Mouse (Mus musculus): ENCODE results near the gene Mapkap1. TPM values are rescaled to one million over a fixed set of nuclear protein-coding genes. Genes with fewer than 3 reads are reported as not detected.
"Not testable (repeated sequence)": the region's sequence is repeated elsewhere in the genome, so short reads cannot be mapped to it uniquely, and the experiment has no call there.

Gene Mapkap1
- total RNA-seq, 2 experiments from 2014 or later, result 66.5 to 71.5 TPM

- no peak for DNase-seq (ENCODE audit: extremely low spot score in 1 of 2, low spot score in 1 of 2)
These were observed 25.3 kb downstream of the Mapkap1 start for GRCm38 (mm10) chr2:34431701-34432372.

DNA sequence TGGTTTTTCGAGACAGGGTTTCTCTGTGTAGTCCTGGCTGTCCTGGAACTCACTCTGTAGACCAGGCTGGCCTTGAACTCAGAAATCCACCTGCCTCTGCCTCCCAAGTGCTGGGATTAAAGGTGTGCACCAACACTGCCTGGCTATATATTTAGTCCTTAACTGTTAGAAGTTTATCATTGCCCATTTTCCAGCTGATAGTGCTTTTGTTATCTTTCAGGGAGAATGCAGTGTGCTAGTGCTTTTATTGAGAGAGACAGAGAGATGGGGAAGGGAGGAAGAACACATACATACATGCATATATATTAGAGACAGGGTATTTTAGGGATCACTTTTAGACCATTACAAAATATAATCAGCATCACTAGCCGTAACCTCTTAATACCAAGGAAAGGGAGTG, 26.3 kb downstream of the Mapkap1 start:
- not testable (repeated sequence) for DNase-seq (ENCODE audit: extremely low spot score in 1 of 2, low spot score in 1 of 2)

DNA sequence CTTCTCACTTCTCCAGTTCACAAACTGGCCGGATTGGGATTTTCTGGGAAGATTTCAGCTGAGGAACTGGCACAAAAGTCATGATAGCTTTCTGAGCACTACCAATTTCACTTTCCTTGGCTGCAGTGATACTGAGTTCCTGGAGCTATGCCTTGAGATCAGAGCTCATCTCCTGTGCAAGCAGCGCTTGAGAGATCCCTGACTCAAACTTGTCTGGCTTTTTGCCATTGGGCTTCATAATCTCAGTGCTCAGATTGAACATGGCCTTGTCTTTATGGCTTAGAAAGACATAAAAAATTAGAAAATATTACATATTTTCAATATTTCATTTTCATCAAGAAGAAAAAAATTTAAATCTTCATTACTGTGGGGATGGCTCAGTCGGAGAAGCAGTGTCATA, 29.8 kb downstream of the Mapkap1 start:
- DNase-seq (ENCODE audit: extremely low spot score in 1 of 2, low spot score in 1 of 2), result no peak

GRCm38 (mm10) chr2:34448756-34449155, 42.2 kb downstream of the Mapkap1 start:
- DNase-seq (ENCODE audit: extremely low spot score in 1 of 2, low spot score in 1 of 2), result no peak

GRCm38 (mm10) chr2:34462490-34462889, 55.9 kb downstream of the Mapkap1 start:
- no peak for DNase-seq (ENCODE audit: extremely low spot score in 1 of 2, low spot score in 1 of 2)

DNA sequence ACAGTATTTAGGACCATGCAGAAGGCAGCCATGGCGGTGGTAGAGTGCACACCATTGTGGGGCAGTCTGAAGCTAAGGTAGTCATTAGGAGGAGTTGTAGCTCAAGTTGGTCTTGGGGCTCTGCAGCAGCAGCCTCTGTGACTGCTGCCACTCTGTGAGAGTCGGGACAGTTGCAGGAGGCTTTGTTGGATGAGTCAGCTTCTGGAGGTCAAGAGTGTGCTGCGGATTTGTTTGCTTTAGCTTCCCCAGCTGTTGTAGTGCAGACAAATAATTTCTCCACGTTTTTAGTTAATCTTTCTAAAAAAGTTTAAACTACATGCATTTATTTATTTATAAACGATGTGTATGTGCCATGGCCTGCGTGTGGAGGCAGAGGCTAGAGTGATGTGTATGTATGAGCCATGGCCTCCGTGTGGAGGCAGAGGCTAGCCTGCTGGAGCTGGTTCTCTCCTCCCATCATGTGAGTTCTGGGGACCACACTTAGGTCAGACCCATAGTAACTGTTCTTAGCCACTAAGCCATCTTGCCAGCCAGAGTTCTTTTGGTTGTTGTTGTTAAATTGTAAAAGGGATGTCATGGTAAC, 62.1 kb downstream of the Mapkap1 start:
- no peak for DNase-seq (ENCODE audit: extremely low spot score in 1 of 2, low spot score in 1 of 2)

DNA sequence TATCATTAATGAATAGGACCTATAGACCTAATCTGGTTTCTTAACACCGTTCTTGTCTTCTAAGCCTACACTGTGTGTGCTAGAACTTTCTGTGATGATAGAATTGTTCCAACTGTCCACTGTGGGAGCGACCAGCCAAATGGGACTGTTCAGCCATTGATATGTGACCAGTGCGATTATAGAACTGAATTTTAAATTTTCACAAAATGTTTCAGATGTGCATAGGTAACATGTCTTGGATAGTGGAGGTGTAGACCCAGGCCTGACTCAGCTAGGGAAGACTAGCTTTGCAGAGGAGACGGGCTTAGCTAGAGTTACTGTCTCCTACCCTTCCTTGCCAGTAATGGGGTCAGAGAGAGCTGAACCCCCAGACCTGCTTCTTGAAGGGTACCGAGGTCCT, 62.8 kb downstream of the Mapkap1 start:
- no peak for DNase-seq (ENCODE audit: extremely low spot score in 1 of 2, low spot score in 1 of 2)

DNA sequence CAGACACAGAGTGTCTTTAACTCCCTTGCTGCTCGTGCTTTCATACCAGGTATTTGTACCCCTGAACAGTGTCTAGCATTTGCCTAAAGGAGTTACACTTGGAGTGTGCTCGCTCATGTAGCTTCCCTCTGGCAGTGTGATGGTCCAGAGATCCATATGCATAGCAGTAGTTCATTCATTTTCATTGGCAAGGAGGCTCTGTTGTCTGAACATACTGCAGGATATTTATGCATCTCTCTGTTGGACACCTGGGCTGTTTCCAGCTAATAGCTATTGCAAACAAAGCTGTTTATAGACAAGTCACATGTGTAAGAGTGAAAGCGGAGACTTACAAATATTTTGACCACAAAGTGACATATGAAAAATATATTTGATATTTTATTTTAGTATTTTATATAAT, 67.2 kb downstream of the Mapkap1 start:
- DNase-seq (ENCODE audit: extremely low spot score in 1 of 2, low spot score in 1 of 2), result no peak

DNA sequence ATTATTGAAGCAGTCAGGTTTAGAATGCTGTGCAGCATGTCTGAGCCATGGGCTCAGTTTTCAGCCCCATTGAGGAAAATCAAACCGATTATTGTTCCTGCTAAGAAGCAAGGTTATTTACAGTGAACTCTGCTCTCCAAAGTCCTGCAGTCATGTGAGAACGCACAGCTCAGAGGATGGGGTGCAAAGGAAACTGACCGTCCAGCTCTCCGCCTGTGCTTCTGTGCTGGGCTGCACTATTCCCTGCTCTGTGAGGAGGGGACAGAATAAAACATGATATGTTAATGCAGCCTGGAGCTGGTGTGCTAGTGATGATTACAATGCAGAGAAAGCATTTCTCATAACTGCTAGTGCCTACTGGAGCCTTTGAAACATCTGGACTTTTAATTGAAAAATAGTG, 74.8 kb downstream of the Mapkap1 start:
- no peak for DNase-seq (ENCODE audit: extremely low spot score in 1 of 2, low spot score in 1 of 2)

DNA sequence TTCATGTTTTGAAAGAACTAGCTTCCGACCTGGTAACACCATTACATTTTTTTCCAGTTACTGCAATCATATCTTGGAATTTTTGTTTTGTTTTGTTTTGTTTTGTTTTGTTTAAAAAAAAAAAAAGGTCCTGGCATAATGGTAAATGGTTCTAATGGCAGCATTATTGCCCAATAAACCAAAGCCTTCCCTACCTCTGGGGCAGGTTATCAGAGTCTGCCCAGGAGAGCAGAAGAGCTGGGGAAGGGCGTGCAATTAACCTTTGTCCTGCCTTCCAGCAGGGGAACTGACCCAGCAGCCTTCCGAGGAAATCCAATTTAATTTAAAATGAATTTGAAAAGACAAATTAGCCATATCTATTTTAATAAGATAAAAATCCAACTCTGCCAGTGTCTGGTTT, 75.5 kb downstream of the Mapkap1 start:
- no peak for DNase-seq (ENCODE audit: extremely low spot score in 1 of 2, low spot score in 1 of 2)

GRCm38 (mm10) chr2:34482531-34482930, 76.0 kb downstream of the Mapkap1 start:
- no peak for DNase-seq (ENCODE audit: extremely low spot score in 1 of 2, low spot score in 1 of 2)

- no peak for DNase-seq (ENCODE audit: extremely low spot score in 1 of 2, low spot score in 1 of 2)
These were observed 80.7 kb downstream of the Mapkap1 start for GRCm38 (mm10) chr2:34487281-34487680.

DNA sequence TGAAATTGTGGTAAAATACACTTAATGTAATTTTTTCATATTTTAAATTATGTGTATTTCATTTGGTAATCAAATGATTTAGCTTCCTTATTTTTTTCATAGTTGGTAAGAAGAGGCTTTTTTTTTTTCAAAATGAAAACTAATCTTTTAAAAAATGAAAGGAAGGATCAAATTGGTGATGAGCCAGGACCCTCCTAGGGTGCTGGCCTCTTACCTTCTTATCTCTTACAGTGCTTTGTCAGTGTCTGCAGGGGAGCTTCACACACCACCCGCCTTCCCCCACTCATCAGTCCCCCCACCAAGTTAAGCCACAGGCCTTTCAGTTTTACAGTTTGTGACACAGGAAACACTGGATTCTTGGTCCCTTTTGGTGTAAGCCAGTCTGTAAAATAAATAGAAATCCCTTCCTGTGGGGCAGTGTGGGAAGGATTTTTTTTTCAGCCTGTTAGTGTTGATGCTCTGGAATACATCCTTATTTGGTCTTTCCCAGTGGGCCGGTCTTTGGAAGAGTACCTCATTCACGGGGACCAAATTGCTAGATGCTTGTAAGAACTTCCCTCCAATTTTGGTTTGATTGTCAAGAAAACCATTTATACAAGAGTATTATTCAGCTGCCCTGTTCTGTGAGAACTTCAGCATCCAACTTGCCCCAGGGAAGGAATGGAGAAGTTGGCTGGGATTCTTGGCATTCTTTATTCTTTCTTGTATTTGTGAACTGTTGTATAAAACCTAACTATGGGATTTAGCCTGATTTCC, 97.6 kb downstream of the Mapkap1 start:
- no peak for DNase-seq (ENCODE audit: extremely low spot score in 1 of 2, low spot score in 1 of 2)

DNA sequence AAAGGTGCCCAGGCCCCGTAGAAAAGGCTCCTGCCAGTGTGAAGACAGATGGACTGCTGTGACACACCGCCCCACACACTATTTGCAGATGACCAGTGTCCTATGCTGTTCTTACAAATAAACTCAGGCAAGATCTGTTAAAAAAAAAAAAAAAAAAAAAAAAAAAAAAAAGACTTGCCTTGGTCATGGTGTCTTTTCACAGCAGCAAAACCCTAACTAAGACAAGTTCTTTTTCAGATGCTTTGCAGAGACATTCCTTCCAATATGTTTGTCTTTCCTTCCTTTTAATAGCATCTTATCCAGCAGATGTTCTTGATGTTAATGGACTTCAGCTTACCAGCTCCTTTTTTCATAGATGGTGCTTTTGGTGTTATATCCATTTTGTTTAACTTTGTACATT, 99.6 kb downstream of the Mapkap1 start:
- DNase-seq (ENCODE audit: extremely low spot score in 1 of 2, low spot score in 1 of 2), result not testable (repeated sequence)

- no peak for DNase-seq (ENCODE audit: extremely low spot score in 1 of 2, low spot score in 1 of 2)
These were observed 103.3 kb downstream of the Mapkap1 start for GRCm38 (mm10) chr2:34509856-34510255.

- no peak for DNase-seq (ENCODE audit: extremely low spot score in 1 of 2, low spot score in 1 of 2)
These were observed 108.7 kb downstream of the Mapkap1 start for GRCm38 (mm10) chr2:34515263-34515662.

DNA sequence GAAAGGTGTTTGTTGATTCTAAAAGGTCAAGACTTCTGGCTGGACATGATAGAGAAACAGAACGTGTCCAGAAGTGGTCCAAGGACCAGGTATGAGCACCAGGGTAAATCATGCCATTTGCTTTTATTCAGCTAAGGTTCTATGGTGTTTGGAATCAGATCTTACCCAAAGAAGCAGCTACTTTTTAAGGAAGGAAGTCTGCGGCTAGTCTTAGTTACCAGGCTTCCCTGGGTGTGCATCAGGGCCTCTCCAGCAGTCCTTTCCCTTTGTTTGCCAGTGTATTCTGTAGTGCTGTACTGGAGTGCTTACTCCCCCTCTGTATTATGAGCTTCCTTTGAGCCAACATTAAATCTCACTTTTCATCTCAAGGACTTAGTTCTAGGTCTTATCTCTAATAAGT, 111.5 kb downstream of the Mapkap1 start:
- DNase-seq (ENCODE audit: extremely low spot score in 1 of 2, low spot score in 1 of 2), result no peak

- no peak for DNase-seq (ENCODE audit: extremely low spot score in 1 of 2, low spot score in 1 of 2)
These were observed 112.0 kb downstream of the Mapkap1 start for GRCm38 (mm10) chr2:34518526-34518925.

DNA sequence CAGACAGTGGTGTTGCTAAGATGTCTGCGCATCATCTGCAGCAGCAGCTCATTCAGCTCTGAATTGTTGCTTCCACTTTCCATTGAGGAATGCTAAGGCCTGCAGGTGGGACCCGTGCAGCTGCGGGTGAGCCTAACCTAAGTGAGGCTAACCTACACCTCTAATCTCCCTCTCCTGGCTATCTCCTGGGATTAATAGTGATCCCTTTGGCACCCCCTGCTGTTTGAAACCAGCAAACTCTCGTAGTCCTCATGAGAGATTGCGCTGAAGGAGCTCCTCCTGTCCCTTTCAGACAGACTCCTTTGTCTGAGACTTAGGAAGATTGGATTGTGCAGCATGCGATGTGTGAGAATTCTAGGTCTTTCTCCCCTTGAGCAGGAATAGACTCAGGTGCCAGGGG, 113.0 kb downstream of the Mapkap1 start:
- DNase-seq (ENCODE audit: extremely low spot score in 1 of 2, low spot score in 1 of 2), result peak; percentile 36 to 66

DNA sequence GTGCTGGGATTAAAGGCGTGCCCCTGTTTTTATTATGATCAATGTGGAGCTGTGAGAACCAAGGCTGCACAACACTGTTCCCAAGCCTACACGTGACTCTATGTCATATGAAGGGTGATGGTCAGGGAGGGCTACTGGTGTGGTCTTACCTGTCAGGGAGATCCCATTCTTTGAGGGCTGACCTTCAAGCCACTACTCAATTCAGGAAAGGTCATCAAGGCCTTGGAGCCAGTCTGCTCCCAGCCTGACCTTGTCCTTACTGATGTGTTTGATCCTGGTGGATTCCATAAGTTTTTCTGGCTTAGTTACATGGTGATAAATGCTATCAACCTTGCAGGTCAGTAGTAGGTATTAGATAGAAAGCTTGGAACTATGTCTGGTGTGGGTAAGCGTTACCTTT, 114.8 kb downstream of the Mapkap1 start:
- DNase-seq (ENCODE audit: extremely low spot score in 1 of 2, low spot score in 1 of 2), result no peak

- DNase-seq (ENCODE audit: extremely low spot score in 1 of 2, low spot score in 1 of 2), result no peak
These were observed 120.2 kb downstream of the Mapkap1 start for GRCm38 (mm10) chr2:34526527-34527371.
